Mouse (Mus musculus) neutrophil, adult 65 days (primary cell): Measurements from ENCODE around the gene Sema4f. TPM values are rescaled to one million over a fixed set of nuclear protein-coding genes. Genes with fewer than 3 reads are reported as not detected.

Source experiments
- total RNA-seq: library from RNA; stranded (reverse); gene quantifications from 2 replicates; pipeline ENCODE4 v1.2.4, GENCODE M21; 2023

The Sema4f gene
- 24.2 and 37.5 TPM in 2 replicates for total RNA-seq

DNA sequence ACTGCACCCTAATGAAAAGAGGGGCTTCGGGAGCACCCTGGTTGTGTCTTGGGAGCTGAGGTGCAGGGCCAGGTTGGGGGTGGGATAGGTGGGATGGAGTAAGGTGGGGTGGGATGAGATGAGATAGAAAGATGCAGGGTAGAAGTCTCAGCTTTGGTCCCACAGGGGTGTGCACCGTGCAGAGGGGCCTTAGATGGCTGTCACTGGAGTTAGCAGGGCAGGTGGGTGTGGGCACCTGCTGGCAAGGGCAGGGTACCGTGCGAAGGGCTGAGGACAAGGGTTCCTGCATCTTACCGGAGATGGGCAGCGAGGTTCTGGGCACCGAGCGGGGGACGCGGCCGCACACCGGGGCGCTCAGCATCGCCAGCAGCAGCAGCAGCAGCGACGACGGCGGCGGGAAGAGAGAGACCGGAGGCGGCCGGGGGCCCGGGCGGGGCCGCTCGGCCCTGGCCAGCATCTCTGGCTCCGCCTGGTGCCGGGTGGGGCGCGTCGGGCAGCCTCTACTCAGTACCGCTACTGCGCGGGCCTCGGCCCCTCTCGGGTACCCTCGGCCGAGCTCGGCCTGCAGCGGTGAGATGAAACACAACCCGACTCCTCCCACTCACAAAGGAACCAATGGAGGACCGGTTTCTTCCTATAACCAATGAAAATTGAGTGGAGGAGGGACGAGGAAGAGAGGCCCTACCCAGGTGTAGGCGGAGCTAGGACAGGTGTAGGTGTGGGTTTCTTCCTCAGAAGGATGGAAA, at the start of gene Sema4f:
Sema4f (minus strand) TSS at position 603 of the 746 bp plus-strand sequence.

DNA sequence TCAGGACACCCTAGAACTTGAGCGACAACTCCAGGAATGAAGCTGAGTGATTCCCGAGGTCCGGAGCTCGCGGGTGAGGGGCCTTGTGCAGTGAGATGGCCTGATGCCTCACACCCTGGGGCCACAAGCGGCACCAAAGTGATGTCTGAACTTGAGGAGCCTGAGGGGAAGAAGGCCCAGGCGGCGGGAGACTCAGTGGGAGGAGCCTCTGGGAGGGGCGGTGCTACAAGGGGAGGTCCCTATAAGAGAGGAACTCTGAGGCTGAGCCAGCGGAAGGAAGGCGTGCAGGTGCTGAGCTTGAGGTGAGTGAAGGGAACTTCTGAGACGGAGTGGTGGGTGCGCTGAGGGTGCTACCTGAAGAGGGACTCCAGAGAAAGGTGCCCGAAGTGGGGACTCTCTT, 7.1 kb upstream of the Sema4f start, which contains the start of gene M1ap:
M1ap (plus strand) TSS at position 252 of the 400 bp plus-strand sequence.

Other genes with a start within 250 kb of the Sema4f start
- 15.2 and 25.6 TPM in 2 replicates for gene Pole4, start 234.4 kb downstream of the Sema4f start, total RNA-seq
- gene Hk2, start 165.3 kb downstream of the Sema4f start, total RNA-seq = 74.1 and 81.9 TPM in 2 replicates
- 2.1 and 3.1 TPM in 2 replicates for gene M1ap, start 7.1 kb upstream of the Sema4f start, total RNA-seq
- 23.0 and 23.7 TPM in 2 replicates for gene Dok1, start 93.7 kb upstream of the Sema4f start, total RNA-seq
- gene Loxl3, start 94.4 kb upstream of the Sema4f start, total RNA-seq = 0.86 and 1.0 TPM in 2 replicates
- 213 and 248 TPM in 2 replicates for gene Aup1, start 114.8 kb upstream of the Sema4f start, total RNA-seq
- 28.7 and 51.2 TPM in 2 replicates for gene Htra2, start 115.5 kb upstream of the Sema4f start, total RNA-seq
- 4.4 and 7.9 TPM in 2 replicates for gene Dqx1, start 118.1 kb upstream of the Sema4f start, total RNA-seq
- not detected in 2 replicates for gene Tlx2, start 130.5 kb upstream of the Sema4f start, total RNA-seq
- gene Pcgf1, start 138.1 kb upstream of the Sema4f start, total RNA-seq = 13.1 and 13.9 TPM in 2 replicates
- gene Lbx2, start 146.6 kb upstream of the Sema4f start, total RNA-seq = not detected in 2 replicates
- gene Ccdc142, start 161.8 kb upstream of the Sema4f start, total RNA-seq = 4.2 and 4.8 TPM in 2 replicates
- gene Gm42688, start 161.8 kb upstream of the Sema4f start, total RNA-seq = 3.2 and 4.4 TPM in 2 replicates
- gene Mrpl53, start 169.3 kb upstream of the Sema4f start, total RNA-seq = 19.1 and 19.8 TPM in 2 replicates
- gene Mogs, start 175.7 kb upstream of the Sema4f start, total RNA-seq = 18.9 and 25.1 TPM in 2 replicates
- gene Wbp1, start 181.8 kb upstream of the Sema4f start, total RNA-seq = 26.7 and 32.6 TPM in 2 replicates
- 16.4 TPM in 2 replicates for gene Ino80b, start 185.7 kb upstream of the Sema4f start, total RNA-seq
- gene Rtkn, start 195.7 kb upstream of the Sema4f start, total RNA-seq = 0.66 TPM in 1 of 2 replicates, not detected in the other
- not detected in 2 replicates for gene Wdr54, start 216.6 kb upstream of the Sema4f start, total RNA-seq
- not detected in 2 replicates for gene 1700003E16Rik, start 216.6 kb upstream of the Sema4f start, total RNA-seq
- gene Dctn1, start 226.2 kb upstream of the Sema4f start, total RNA-seq = 91.8 and 114 TPM in 2 replicates